Mouse (Mus musculus): ENCODE data around the gene Ppp4r3a. TPM values are rescaled to one million over a fixed set of nuclear protein-coding genes. Genes with fewer than 3 reads are reported as not detected.
A peak's percentile ranks its signal among the peaks of the same experiment; 100 is the strongest.

Ppp4r3a gene
- total and polyA plus RNA-seq, 3 experiments: 43.2 to 68.6 (median 68.5) TPM

GRCm38 (mm10) chr12:100989780-100990288 lies 93.7 kb downstream of the Ppp4r3a start:
- Histone ChIP-seq H3K79me2 (replicated peaks; ENCODE audit: control insufficient read depth, extremely low read depth, insufficient read depth, poor library complexity, severe bottlenecking) (peaks cover 5% of the 10 kb centered on the region; the same call in 1 of the 2 replicates), H3K9me3 (replicated peaks; ENCODE audit: low read length) (no peaks in the 10 kb centered on the region), H3K9ac (ENCODE audit: insufficient read depth, low read depth) (no peak overlapping the region), H3K4me1 (ENCODE audit: control insufficient read depth in 1 of 2, insufficient read depth in 2 of 2) (peaks cover 37 to 86% of the 10 kb centered on the region in 2 experiments), H3K4me2 (ENCODE audit: insufficient read depth, low read depth, poor library complexity, severe bottlenecking) (no peak overlapping the region), H3K36me3 (replicated peaks in 1 of 2; ENCODE audit: control insufficient read depth in 1 of 2, insufficient read depth in 1 of 2, low read length in 1 of 2) (peaks cover 0 to 56% of the 10 kb centered on the region in 2 experiments), H3K4me3 (replicated peaks in 1 of 3; ENCODE audit: low read depth in 2 of 3, low read length in 2 of 3, poor library complexity in 1 of 3) (no peak overlapping the region), H3K27me3 (replicated peaks) (no peaks in the 10 kb centered on the region), H3K27ac (ENCODE audit: insufficient read depth, low read depth) (no peak overlapping the region)
- DNase-seq (ENCODE audit: extremely low read depth): no peak
- dilution Hi-C loops (cut with MboI; ENCODE audit: extremely low pct_ligation_motif_present, extremely low pct_unique_long_range_greater_than_20kb, low sequenced_read_pairs) (no loop called here), in situ Hi-C loops (cut with MboI; ENCODE audit: low pct_ligation_motif_present, low pct_unique_long_range_greater_than_20kb, low sequenced_read_pairs) (loop anchor here (5.0 kb wide), 1 partner anchor 37 kb away; the partner anchor contains the start of gene Ccdc88c)
- TF ChIP-seq MAX (IDR thresholded peaks at IDR 0.05; ENCODE audit: low read length): no peak
- no peak for TF ChIP-seq TCF12 (IDR thresholded peaks at IDR 0.05; ENCODE audit: low read depth, low read length)
- TF ChIP-seq TBP (conservative IDR thresholded peaks at IDR 0.05; ENCODE audit: low read depth, low read length): peak; percentile 70; the same call in 1 of the 2 replicates

Other genes with a start within 250 kb of the Ppp4r3a start
- 2.3 and 4.2 TPM in 2 replicates for gene Gpr68, start 175.5 kb downstream of the Ppp4r3a start, total RNA-seq (2012; rRNA removed)
- 1.2 TPM in 2 replicates for gene Gpr68, start 175.5 kb downstream of the Ppp4r3a start, total RNA-seq (2014; rRNA removed)
- gene Gpr68, start 175.5 kb downstream of the Ppp4r3a start, polyA plus RNA-seq (2012; ENCODE audit: insufficient read length, low read depth): 1.5 and 1.6 TPM in 2 replicates
- gene Ccdc88c, start 54.6 kb downstream of the Ppp4r3a start, total RNA-seq (2012; rRNA removed): 24.9 and 25.9 TPM in 2 replicates
- 19.3 and 20.3 TPM in 2 replicates for gene Ccdc88c, start 54.6 kb downstream of the Ppp4r3a start, total RNA-seq (2014; rRNA removed)
- 30.1 and 32.7 TPM in 2 replicates for gene Ccdc88c, start 54.6 kb downstream of the Ppp4r3a start, polyA plus RNA-seq (2012; ENCODE audit: insufficient read length, low read depth)